Mouse (Mus musculus) layer of hippocampus, adult 18-20 months (tissue): ENCODE data around the gene Dclk2. TPM values are rescaled to one million over a fixed set of nuclear protein-coding genes. Genes with fewer than 3 reads are reported as not detected.
A peak's percentile ranks its signal among the peaks of the same experiment; 100 is the strongest.

Source experiments
- DNase-seq, 2 experiments: peaks; one replicate each; pipeline ENCODE4 v3.0.0; 2022; ENCODE audit warnings: low spot score in 2 of 2
- long read RNA-seq: library from polyadenylated mRNA; stranded (forward); transcript quantifications from one replicate; pipeline ENCODE4 v2.0.0, GENCODE M21; 2021
- total RNA-seq, 2 experiments: library from RNA; stranded (reverse); gene quantifications; 2 replicates each; pipeline ENCODE4 v1.2.3; 2021

Gene Dclk2
- 100 to 1,000 TPM; 101 to 104 TPM for total RNA-seq
- long read RNA-seq, full-length matches to known transcripts = 9 of 197 reads
- long read RNA-seq, partial matches to known transcripts = 13 of 197 reads
- long read RNA-seq, other reads (novel, unspliced or antisense) = 175 of 197 reads

- peak; percentile 77 to 84 for DNase-seq
Measured at GRCm38 (mm10) chr3:86920343-86921083, at the start of gene Dclk2. Gene Dclk2, minus strand, starts transcription at chr3:86920852.

GRCm38 (mm10) chr3:86962665-86963435 lies 42.2 kb upstream of the Dclk2 start:
- DNase-seq = no peak

- DNase-seq = no peak
Measured at GRCm38 (mm10) chr3:86961395-86961669, 40.7 kb upstream of the Dclk2 start.

- DNase-seq = no peak
Measured at GRCm38 (mm10) chr3:86960656-86961394, 40.2 kb upstream of the Dclk2 start.

- no peak for DNase-seq
Measured at GRCm38 (mm10) chr3:86959088-86959487, 38.4 kb upstream of the Dclk2 start.

- DNase-seq = no peak
Measured at GRCm38 (mm10) chr3:86955376-86955775, 34.7 kb upstream of the Dclk2 start.

- DNase-seq = no peak
Measured at GRCm38 (mm10) chr3:86954521-86954920, 33.9 kb upstream of the Dclk2 start.

- DNase-seq = no peak
Measured at GRCm38 (mm10) chr3:86953819-86954218, 33.2 kb upstream of the Dclk2 start.

- DNase-seq = no peak
Measured at GRCm38 (mm10) chr3:86950652-86951051, 30.0 kb upstream of the Dclk2 start.

GRCm38 (mm10) chr3:86936254-86936836 lies 15.7 kb upstream of the Dclk2 start:
- DNase-seq = peak; percentile 63 to 67

GRCm38 (mm10) chr3:86933446-86933845 lies 12.8 kb upstream of the Dclk2 start:
- no peak for DNase-seq

- no peak for DNase-seq
Measured at GRCm38 (mm10) chr3:86923686-86924085, 3.0 kb upstream of the Dclk2 start.

- DNase-seq = peak in 1 of 2 experiments; percentile 43
Measured at GRCm38 (mm10) chr3:86921181-86921975, 726 bp upstream of the Dclk2 start.

GRCm38 (mm10) chr3:86919641-86920342 lies 860 bp downstream of the Dclk2 start:
- DNase-seq = peak in 1 of 2 experiments; percentile 60

GRCm38 (mm10) chr3:86917048-86917447 lies 3.6 kb downstream of the Dclk2 start:
- DNase-seq = no peak

GRCm38 (mm10) chr3:86916626-86917025 lies 4.0 kb downstream of the Dclk2 start:
- DNase-seq = no peak

GRCm38 (mm10) chr3:86915291-86915690 lies 5.4 kb downstream of the Dclk2 start:
- no peak for DNase-seq

- DNase-seq = no peak
Measured at GRCm38 (mm10) chr3:86914316-86914715, 6.3 kb downstream of the Dclk2 start.

- DNase-seq = no peak
Measured at GRCm38 (mm10) chr3:86898366-86898765, 22.3 kb downstream of the Dclk2 start.

- no peak for DNase-seq
Measured at GRCm38 (mm10) chr3:86897551-86897950, 23.1 kb downstream of the Dclk2 start.
